Mouse (Mus musculus): Measurements from ENCODE around the gene Grem1. TPM values are rescaled to one million over a fixed set of nuclear protein-coding genes. Genes with fewer than 3 reads are reported as not detected.

Gene Grem1
- polyA plus RNA-seq, 1 experiment from 2014 or later = not detected

GRCm38 (mm10) chr2:113798605-113799004, 40.2 kb upstream of the Grem1 start:
- H3K27ac ChIP-seq (ENCODE audit: low read depth) = no peak overlapping the region
- no peak overlapping the region for H3K9ac ChIP-seq (replicated peaks)
- 75% methylated on average over 13 of the region's 13 CpGs for WGBS (ENCODE audit: insufficient replicate concordance)
- H3K4me3 ChIP-seq (ENCODE audit: low read depth, low read length) = no peak overlapping the region
- TF ChIP-seq EP300 (IDR thresholded peaks at IDR 0.05; ENCODE audit: low read depth) (no peak), CTCF (IDR thresholded peaks at IDR 0.05; ENCODE audit: low read depth) (no peak)
- no peaks in the 10 kb centered on the region for H3K4me1 ChIP-seq (ENCODE audit: insufficient read depth)
- DNase-seq (no peak), ATAC-seq (no peak)
- H3K36me3 ChIP-seq (replicated peaks; ENCODE audit: insufficient read depth, low read length) = no peaks in the 10 kb centered on the region
- no peak overlapping the region for H3K4me2 ChIP-seq (ENCODE audit: low read depth, low read length)
- no peaks in the 10 kb centered on the region for H3K9me3 ChIP-seq (ENCODE audit: low read length)
- no peaks in the 10 kb centered on the region for H3K27me3 ChIP-seq (ENCODE audit: insufficient read depth, low read length)

GRCm38 (mm10) chr2:113795186-113795585, 36.7 kb upstream of the Grem1 start:
- Histone ChIP-seq H3K36me3 (replicated peaks; ENCODE audit: insufficient read depth, low read length) (no peaks in the 10 kb centered on the region), H3K9ac (replicated peaks) (no peak overlapping the region), H3K4me1 (ENCODE audit: insufficient read depth) (no peaks in the 10 kb centered on the region), H3K27me3 (ENCODE audit: insufficient read depth, low read length) (no peaks in the 10 kb centered on the region), H3K27ac (ENCODE audit: low read depth) (no peak overlapping the region), H3K9me3 (ENCODE audit: low read length) (no peaks in the 10 kb centered on the region), H3K4me3 (ENCODE audit: low read depth, low read length) (no peak overlapping the region), H3K4me2 (ENCODE audit: low read depth, low read length) (no peak overlapping the region)
- DNase-seq (no peak), ATAC-seq (no peak)
- 78% methylated on average over 4 of the region's 4 CpGs for WGBS (ENCODE audit: insufficient replicate concordance)
- no peak for TF ChIP-seq EP300 (IDR thresholded peaks at IDR 0.05; ENCODE audit: low read depth)
- TF ChIP-seq CTCF (IDR thresholded peaks at IDR 0.05; ENCODE audit: low read depth) = no peak

DNA sequence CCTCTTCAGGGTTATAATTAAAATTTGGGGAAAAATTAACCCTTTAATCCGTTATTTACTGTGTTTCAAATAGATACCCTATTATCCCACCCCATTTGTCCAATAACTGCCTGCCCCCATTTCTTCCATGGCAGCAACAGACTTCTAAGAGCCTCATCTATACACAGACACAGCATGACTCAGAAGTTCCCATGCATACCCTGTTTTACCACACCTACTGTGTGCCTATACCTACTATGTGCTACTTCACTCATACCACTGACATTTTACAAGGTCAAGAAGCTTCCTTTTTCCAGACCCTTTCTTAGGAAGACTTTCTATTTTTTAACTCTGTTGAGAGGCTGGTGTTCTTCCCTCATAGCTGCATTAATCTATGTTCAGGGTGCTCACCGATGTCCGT, 35.1 kb upstream of the Grem1 start:
- no peaks in the 10 kb centered on the region for H3K9me3 ChIP-seq (ENCODE audit: low read length)
- H3K27ac ChIP-seq (ENCODE audit: low read depth) = no peak overlapping the region
- no peak overlapping the region for H3K9ac ChIP-seq (replicated peaks)
- DNase-seq = no peak
- H3K36me3 ChIP-seq (replicated peaks; ENCODE audit: insufficient read depth, low read length) = no peaks in the 10 kb centered on the region
- no peaks in the 10 kb centered on the region for H3K4me1 ChIP-seq (ENCODE audit: insufficient read depth)
- ATAC-seq = no peak
- WGBS (ENCODE audit: insufficient replicate concordance) = 73% methylated on average over 3 of the region's 3 CpGs
- no peaks in the 10 kb centered on the region for H3K27me3 ChIP-seq (ENCODE audit: insufficient read depth, low read length)
- H3K4me3 ChIP-seq (ENCODE audit: low read depth, low read length) = no peak overlapping the region
- TF ChIP-seq CTCF (IDR thresholded peaks at IDR 0.05; ENCODE audit: low read depth) (no peak), EP300 (IDR thresholded peaks at IDR 0.05; ENCODE audit: low read depth) (no peak)
- no peak overlapping the region for H3K4me2 ChIP-seq (ENCODE audit: low read depth, low read length)

DNA sequence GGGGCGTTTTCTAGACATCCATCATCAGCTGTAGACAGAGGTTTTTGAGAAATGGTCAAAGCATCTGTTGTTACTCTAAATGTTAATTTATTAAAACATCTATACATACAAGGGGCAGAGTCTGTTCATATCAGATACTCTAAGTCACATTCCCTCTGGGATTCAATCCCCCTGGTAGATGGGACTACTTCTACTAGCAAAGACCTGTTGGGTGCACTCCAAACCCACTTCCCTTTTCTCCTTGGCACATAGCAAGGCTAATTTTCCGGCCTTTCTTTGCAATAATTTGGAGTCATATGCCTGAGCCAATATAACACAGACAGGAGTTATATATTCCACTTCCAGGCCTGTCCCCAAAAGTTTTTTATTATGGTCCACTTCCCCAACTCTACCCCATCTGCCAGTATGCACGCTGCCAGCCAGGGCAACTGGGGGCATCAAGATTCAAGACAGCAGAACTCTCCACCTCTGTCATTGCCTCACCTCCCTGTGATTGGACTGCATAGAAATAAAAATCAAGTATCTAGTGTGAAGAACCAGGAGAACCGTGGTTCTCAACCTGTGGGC, 30.5 kb upstream of the Grem1 start:
- Histone ChIP-seq H3K36me3 (replicated peaks; ENCODE audit: insufficient read depth, low read length) (no peaks in the 10 kb centered on the region), H3K4me1 (ENCODE audit: insufficient read depth) (no peaks in the 10 kb centered on the region), H3K27me3 (ENCODE audit: insufficient read depth, low read length) (no peaks in the 10 kb centered on the region), H3K9me3 (ENCODE audit: low read length) (no peaks in the 10 kb centered on the region), H3K9ac (replicated peaks) (no peak overlapping the region), H3K4me3 (ENCODE audit: low read depth, low read length) (no peak overlapping the region), H3K4me2 (ENCODE audit: low read depth, low read length) (no peak overlapping the region), H3K27ac (ENCODE audit: low read depth) (no peak overlapping the region)
- ATAC-seq (no peak), DNase-seq (no peak)
- 69% methylated on average over 4 of the region's 4 CpGs for WGBS (ENCODE audit: insufficient replicate concordance)
- TF ChIP-seq EP300 (IDR thresholded peaks at IDR 0.05; ENCODE audit: low read depth) (no peak), CTCF (IDR thresholded peaks at IDR 0.05; ENCODE audit: low read depth) (no peak)

DNA sequence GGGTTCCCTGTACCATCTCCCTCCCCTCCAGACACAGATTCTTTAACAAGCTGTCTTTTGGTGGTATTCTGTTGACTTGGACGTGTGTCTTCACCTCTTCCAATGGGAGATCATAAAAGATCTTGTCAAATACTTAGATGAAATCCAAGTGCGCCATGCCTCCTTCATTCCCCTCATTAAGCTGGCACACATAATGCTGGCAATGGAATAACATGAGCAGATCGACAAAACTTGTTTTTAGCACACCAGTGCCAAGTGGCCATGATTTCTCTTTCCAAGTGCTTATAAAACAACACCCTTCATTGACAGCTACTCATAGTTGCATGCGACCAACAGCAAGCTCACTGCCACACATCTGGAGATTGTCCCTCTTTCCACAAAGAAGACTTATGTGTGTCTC, 29.4 kb upstream of the Grem1 start:
- H3K4me3 ChIP-seq (ENCODE audit: low read depth, low read length) = no peak overlapping the region
- H3K4me2 ChIP-seq (ENCODE audit: low read depth, low read length) = no peak overlapping the region
- 75% methylated on average over 4 of the region's 4 CpGs for WGBS (ENCODE audit: insufficient replicate concordance)
- H3K4me1 ChIP-seq (ENCODE audit: insufficient read depth) = no peaks in the 10 kb centered on the region
- no peaks in the 10 kb centered on the region for H3K9me3 ChIP-seq (ENCODE audit: low read length)
- no peak overlapping the region for H3K27ac ChIP-seq (ENCODE audit: low read depth)
- H3K27me3 ChIP-seq (ENCODE audit: insufficient read depth, low read length) = no peaks in the 10 kb centered on the region
- ATAC-seq (no peak), DNase-seq (no peak)
- H3K36me3 ChIP-seq (replicated peaks; ENCODE audit: insufficient read depth, low read length) = no peaks in the 10 kb centered on the region
- no peak overlapping the region for H3K9ac ChIP-seq (replicated peaks)
- TF ChIP-seq EP300 (IDR thresholded peaks at IDR 0.05; ENCODE audit: low read depth) (no peak), CTCF (IDR thresholded peaks at IDR 0.05; ENCODE audit: low read depth) (no peak)

- Histone ChIP-seq H3K9ac (replicated peaks) (no peak overlapping the region), H3K27me3 (ENCODE audit: insufficient read depth, low read length) (no peaks in the 10 kb centered on the region), H3K9me3 (ENCODE audit: low read length) (no peaks in the 10 kb centered on the region), H3K27ac (ENCODE audit: low read depth) (no peak overlapping the region), H3K4me2 (ENCODE audit: low read depth, low read length) (no peak overlapping the region), H3K4me3 (ENCODE audit: low read depth, low read length) (no peak overlapping the region), H3K4me1 (ENCODE audit: insufficient read depth) (no peaks in the 10 kb centered on the region), H3K36me3 (replicated peaks; ENCODE audit: insufficient read depth, low read length) (no peaks in the 10 kb centered on the region)
- DNase-seq = no peak
- no peak for ATAC-seq
- TF ChIP-seq CTCF (IDR thresholded peaks at IDR 0.05; ENCODE audit: low read depth) (no peak), EP300 (IDR thresholded peaks at IDR 0.05; ENCODE audit: low read depth) (no peak)
- 41% methylated on average over 3 of the region's 3 CpGs for WGBS (ENCODE audit: insufficient replicate concordance)
These were observed 26.4 kb upstream of the Grem1 start for GRCm38 (mm10) chr2:113784851-113785250.

- no peak overlapping the region for H3K4me3 ChIP-seq (ENCODE audit: low read depth, low read length)
- no peak overlapping the region for H3K27ac ChIP-seq (ENCODE audit: low read depth)
- WGBS (ENCODE audit: insufficient replicate concordance) = 61% methylated on average over 4 of the region's 4 CpGs
- DNase-seq = no peak
- no peak for ATAC-seq
- H3K27me3 ChIP-seq (ENCODE audit: insufficient read depth, low read length) = no peaks in the 10 kb centered on the region
- TF ChIP-seq CTCF (IDR thresholded peaks at IDR 0.05; ENCODE audit: low read depth) = no peak
- TF ChIP-seq EP300 (IDR thresholded peaks at IDR 0.05; ENCODE audit: low read depth) = no peak
- H3K9ac ChIP-seq (replicated peaks) = no peak overlapping the region
- no peaks in the 10 kb centered on the region for H3K9me3 ChIP-seq (ENCODE audit: low read length)
- H3K36me3 ChIP-seq (replicated peaks; ENCODE audit: insufficient read depth, low read length) = no peaks in the 10 kb centered on the region
- no peak overlapping the region for H3K4me2 ChIP-seq (ENCODE audit: low read depth, low read length)
- no peaks in the 10 kb centered on the region for H3K4me1 ChIP-seq (ENCODE audit: insufficient read depth)
These were observed 23.1 kb upstream of the Grem1 start for GRCm38 (mm10) chr2:113781521-113781920.
